Mouse (Mus musculus): Measurements from ENCODE around the gene Celf2. TPM values are rescaled to one million over a fixed set of nuclear protein-coding genes. Genes with fewer than 3 reads are reported as not detected.

Gene Celf2
- polyA plus RNA-seq, 1 experiment from 2014 or later = 97.4 TPM

DNA sequence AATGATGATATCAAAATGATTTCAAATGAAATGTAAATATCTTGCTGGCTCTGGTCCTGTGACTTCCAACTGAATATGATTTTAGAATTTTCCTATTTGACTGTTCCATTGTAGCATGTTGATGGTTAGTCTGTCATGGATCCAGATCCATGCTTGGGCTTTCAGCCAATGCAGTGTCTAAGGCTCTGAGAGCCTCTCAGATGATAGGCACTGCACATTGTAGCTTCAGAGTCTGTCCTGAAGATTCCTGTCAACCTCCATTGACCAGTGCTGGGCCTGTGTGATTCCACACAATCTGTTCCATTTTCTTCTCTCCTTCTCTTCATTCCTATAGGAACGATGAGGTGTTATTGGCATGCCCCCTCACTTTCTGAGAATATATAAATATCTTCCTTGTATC is 478.0 kb downstream of the Celf2 start:
- Histone ChIP-seq H3K9me3 (no peaks in the 10 kb centered on the region), H3K9ac (no peak overlapping the region), H3K27ac (no peak overlapping the region), H3K4me2 (no peak overlapping the region), H3K27me3 (no peaks in the 10 kb centered on the region), H3K4me1 (peaks cover 7% of the 10 kb centered on the region; the same call in 1 of the 2 replicates), H3K36me3 (0 out of 2 replicates have a peak, but pooled peaks cover 5% of the 10 kb centered on the region), H3K4me3 (no peak overlapping the region)
- 67% methylated on average over 1 of the region's 1 CpGs for WGBS
- peak; percentile 82 for ATAC-seq (ENCODE audit: borderline replicate concordance, extremely low read depth, low FRiP score, low TSS enrichment)

DNA sequence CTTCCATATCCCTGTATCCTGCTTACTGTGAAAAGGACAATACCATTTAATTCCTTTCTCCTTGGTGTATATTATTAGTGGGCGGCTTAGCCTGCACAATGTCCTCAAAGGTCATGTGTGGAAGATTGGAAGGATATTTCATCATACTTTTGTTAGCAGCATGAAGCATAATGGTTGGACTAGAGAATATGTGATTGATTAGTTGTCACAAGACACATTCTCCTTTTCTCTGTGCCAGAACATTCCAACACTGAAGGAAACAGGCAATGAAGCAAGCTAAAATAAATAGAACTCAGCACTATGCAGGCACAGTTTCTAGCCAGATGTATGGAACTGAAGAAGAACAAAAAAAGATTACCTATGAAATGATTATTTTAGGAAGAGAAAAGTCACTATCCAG is 482.6 kb downstream of the Celf2 start:
- no peak overlapping the region for H3K27ac ChIP-seq
- H3K27me3 ChIP-seq = no peaks in the 10 kb centered on the region
- H3K4me2 ChIP-seq = no peak overlapping the region
- no peak overlapping the region for H3K4me3 ChIP-seq
- H3K4me1 ChIP-seq = no peaks in the 10 kb centered on the region
- no peaks in the 10 kb centered on the region for H3K9me3 ChIP-seq
- peak; percentile 39; the same call in 1 of the 2 replicates for ATAC-seq (ENCODE audit: borderline replicate concordance, extremely low read depth, low FRiP score, low TSS enrichment)
- 59% methylated on average over 1 of the region's 1 CpGs for WGBS
- H3K36me3 ChIP-seq = no peaks in the 10 kb centered on the region
- no peak overlapping the region for H3K9ac ChIP-seq

DNA sequence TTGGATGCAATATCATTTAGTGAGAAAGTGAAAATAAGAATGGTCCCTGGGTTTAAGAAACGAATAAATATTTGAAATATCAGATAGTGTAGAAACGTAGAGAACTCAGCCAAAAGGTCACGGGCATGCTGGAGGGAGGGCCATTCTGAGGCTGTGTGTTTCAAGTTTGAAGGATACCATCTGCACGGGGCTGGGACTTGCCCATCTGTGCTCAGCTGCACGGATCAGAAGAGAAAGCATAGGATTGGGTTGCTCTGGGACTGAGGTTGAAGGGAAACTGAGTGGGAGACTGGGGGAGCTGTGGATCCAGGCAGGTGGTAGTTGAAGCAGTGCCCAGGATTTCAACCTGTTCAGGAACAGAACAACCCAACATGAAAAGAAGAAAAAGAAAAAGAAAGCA is 483.8 kb downstream of the Celf2 start:
- H3K4me2 ChIP-seq = no peak overlapping the region
- ATAC-seq (ENCODE audit: borderline replicate concordance, extremely low read depth, low FRiP score, low TSS enrichment) = peak; percentile 81; the same call in 1 of the 2 replicates
- WGBS = 42% methylated on average over 5 of the region's 5 CpGs
- no peaks in the 10 kb centered on the region for H3K27me3 ChIP-seq
- H3K9ac ChIP-seq = no peak overlapping the region
- no peaks in the 10 kb centered on the region; the same call in 1 of the 2 replicates for H3K4me1 ChIP-seq
- H3K36me3 ChIP-seq = no peaks in the 10 kb centered on the region
- no peak overlapping the region for H3K27ac ChIP-seq
- H3K4me3 ChIP-seq = no peak overlapping the region
- no peaks in the 10 kb centered on the region for H3K9me3 ChIP-seq

DNA sequence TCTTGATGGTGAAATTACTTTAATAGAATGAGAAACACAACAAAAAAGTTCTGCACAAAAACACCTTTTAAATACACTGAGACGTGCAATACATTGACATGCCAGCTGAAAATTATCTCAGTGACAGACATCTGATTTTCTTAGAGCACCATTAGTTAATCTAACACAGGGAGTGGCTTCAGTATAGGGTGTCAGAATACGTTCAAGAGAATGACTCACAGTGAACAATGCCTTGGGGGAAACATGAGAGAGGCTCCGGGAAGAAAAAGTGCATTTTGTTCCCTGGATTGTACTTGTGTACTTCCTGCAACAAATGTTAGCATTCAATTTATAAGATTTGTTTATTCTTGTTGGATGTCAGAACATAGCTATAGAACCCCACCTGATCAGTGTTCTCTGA is 487.2 kb downstream of the Celf2 start:
- Histone ChIP-seq H3K36me3 (0 out of 2 replicates have a peak, but pooled peaks cover 3% of the 10 kb centered on the region), H3K27me3 (no peaks in the 10 kb centered on the region), H3K4me3 (no peak overlapping the region), H3K27ac (no peak overlapping the region), H3K9ac (no peak overlapping the region), H3K9me3 (no peaks in the 10 kb centered on the region), H3K4me2 (no peak overlapping the region), H3K4me1 (peaks cover 4% of the 10 kb centered on the region)
- WGBS = 47% methylated on average over 3 of the region's 3 CpGs
- no peak for ATAC-seq (ENCODE audit: borderline replicate concordance, extremely low read depth, low FRiP score, low TSS enrichment)

DNA sequence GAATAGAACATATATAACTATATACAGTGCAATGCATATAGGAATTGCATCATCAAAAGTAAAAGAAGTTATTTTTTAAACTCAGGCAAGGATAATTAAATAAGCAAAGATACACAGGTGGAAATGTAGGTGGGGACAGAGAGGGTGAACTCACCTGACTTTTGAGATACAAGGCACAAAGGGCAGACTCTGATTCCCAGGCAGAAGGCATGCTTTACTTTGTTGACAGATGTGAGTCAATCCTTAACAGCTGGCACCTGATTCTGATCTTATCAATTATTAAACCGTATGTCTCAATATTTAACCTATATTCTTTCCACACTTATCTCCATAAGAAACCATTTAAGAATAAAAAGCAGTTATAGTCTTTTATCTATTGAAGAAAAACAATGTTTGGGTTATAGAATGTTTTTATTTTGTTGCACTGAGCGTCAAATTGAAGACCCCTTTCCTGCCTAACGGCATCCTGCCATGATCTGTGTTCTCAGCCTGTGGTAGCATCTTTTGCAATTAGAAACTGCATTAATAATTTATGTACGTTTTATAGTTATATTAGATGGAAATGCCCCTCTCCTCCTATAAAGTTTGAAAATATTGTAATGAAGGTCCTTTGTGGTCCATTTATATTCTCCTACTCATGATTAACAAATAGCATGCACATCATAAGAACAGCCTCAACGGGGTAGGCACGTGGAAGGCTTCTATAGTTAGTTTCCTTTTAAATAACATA is 491.8 kb downstream of the Celf2 start:
- H3K4me1 ChIP-seq = peaks cover 9% of the 10 kb centered on the region
- H3K9ac ChIP-seq = no peak overlapping the region
- H3K36me3 ChIP-seq = 0 out of 2 replicates have a peak, but pooled peaks cover 3% of the 10 kb centered on the region
- H3K9me3 ChIP-seq = no peaks in the 10 kb centered on the region
- H3K4me2 ChIP-seq = no peak overlapping the region
- ATAC-seq (ENCODE audit: borderline replicate concordance, extremely low read depth, low FRiP score, low TSS enrichment) = no peak
- 82% methylated on average over 6 of the region's 6 CpGs for WGBS
- H3K4me3 ChIP-seq = no peak overlapping the region
- H3K27me3 ChIP-seq = no peaks in the 10 kb centered on the region
- no peak overlapping the region for H3K27ac ChIP-seq

DNA sequence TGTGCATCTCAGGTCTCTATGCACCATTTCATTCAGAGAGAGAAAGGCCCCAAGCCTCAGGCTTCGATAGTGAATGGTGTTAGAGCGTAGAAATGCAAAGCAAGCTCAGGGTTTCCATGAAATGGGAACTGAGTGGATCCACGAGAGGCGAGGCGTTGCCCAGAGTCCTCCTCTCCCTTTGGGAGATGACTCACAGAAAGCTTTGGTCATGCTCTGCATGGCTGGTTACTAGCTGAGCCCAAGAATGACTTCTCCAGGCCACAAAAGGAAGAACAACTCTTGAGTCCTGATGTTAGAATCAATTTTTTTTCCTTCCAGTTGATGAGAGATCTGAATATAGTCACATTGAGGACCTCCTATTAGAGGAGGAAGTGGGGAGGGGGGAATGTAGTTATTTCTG is 496.2 kb downstream of the Celf2 start:
- Histone ChIP-seq H3K4me3 (no peak overlapping the region), H3K27ac (no peak overlapping the region), H3K4me1 (peaks cover 5% of the 10 kb centered on the region; the same call in 1 of the 2 replicates), H3K9me3 (no peaks in the 10 kb centered on the region), H3K9ac (no peak overlapping the region), H3K36me3 (no peaks in the 10 kb centered on the region; the same call in 1 of the 2 replicates), H3K4me2 (no peak overlapping the region), H3K27me3 (no peaks in the 10 kb centered on the region)
- 92% methylated on average over 5 of the region's 5 CpGs for WGBS
- no peak for ATAC-seq (ENCODE audit: borderline replicate concordance, extremely low read depth, low FRiP score, low TSS enrichment)

DNA sequence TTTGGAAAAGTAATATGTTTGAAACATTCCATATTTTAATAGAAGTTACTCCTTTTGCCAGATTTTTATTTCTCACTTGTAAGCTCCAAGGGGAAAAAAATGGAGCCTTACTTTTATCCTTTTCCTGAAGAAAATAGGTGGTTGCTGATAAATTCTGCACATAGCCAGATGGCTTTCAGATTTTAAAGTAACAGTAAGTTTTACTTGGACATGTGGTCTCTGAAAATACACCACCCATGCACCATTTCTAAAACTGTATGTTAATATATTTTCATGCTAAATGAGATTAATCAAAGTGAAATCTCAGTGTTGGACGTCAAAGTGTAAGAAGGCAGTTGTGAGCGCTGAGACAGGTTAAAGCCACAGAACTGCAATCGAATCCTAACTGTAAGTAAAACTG is 502.5 kb downstream of the Celf2 start:
- Histone ChIP-seq H3K36me3 (no peaks in the 10 kb centered on the region; the same call in 1 of the 2 replicates), H3K4me2 (no peak overlapping the region), H3K4me3 (no peak overlapping the region), H3K9me3 (no peaks in the 10 kb centered on the region), H3K27me3 (no peaks in the 10 kb centered on the region), H3K27ac (no peak overlapping the region), H3K4me1 (no peaks in the 10 kb centered on the region), H3K9ac (no peak overlapping the region)
- no peak for ATAC-seq (ENCODE audit: borderline replicate concordance, extremely low read depth, low FRiP score, low TSS enrichment)
- WGBS = 70% methylated on average over 3 of the region's 3 CpGs

DNA sequence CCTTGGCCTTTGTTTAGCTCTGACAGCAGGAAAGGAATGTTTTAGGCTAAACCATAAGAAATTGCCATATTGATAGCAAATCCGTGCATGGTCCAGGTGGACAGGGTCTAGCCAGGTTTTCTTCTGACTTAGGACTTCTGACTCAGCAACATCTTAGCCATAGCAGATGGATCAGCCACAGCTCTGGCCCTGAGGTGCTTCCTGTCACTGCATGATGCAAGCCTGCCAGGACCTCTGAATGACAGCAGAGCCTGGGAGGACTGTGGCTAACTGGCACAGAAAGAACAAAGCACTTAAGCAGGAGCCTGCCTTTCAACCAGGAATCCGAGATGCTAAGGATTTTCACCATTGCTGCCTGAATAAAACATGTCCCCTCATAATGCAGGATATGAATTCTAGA is 507.4 kb downstream of the Celf2 start:
- WGBS = 49% methylated on average over 2 of the region's 2 CpGs
- H3K4me3 ChIP-seq = no peak overlapping the region

DNA sequence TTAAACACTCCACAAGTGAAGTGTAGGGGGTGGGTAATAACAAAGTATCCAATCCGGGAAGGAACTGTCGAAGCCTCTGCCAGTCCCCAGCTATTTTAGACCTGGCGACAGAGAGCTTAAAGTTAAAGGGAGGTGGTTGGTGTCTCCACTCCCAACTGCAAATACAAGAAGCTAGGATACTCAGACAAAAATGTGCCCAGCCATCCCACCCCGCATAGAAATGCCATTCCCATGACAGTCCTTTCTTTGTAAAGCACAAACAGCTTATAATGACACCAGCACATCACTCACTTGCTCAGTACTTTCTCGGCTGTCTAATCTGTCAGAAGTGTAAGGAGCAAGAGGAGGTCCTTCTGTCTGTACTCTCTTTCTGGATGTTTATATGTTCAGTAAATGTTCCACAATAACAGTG is 518.3 kb downstream of the Celf2 start:
- Histone ChIP-seq H3K9me3 (no peaks in the 10 kb centered on the region), H3K9ac (no peak overlapping the region), H3K4me1 (no peaks in the 10 kb centered on the region; the same call in 1 of the 2 replicates), H3K27me3 (no peaks in the 10 kb centered on the region), H3K27ac (no peak overlapping the region), H3K36me3 (no peaks in the 10 kb centered on the region), H3K4me3 (no peak overlapping the region), H3K4me2 (no peak overlapping the region)
- ATAC-seq (ENCODE audit: borderline replicate concordance, extremely low read depth, low FRiP score, low TSS enrichment) = no peak
- WGBS = 51% methylated on average over 5 of the region's 5 CpGs

More for the DNA sequence above, 507.4 kb downstream of the Celf2 start:
- no peaks in the 10 kb centered on the region for H3K27me3 ChIP-seq
- H3K4me1 ChIP-seq = no peaks in the 10 kb centered on the region
- H3K9me3 ChIP-seq = no peaks in the 10 kb centered on the region
- H3K9ac ChIP-seq = no peak overlapping the region
- no peak overlapping the region for H3K27ac ChIP-seq
- H3K4me2 ChIP-seq = no peak overlapping the region
- no peaks in the 10 kb centered on the region for H3K36me3 ChIP-seq
- no peak for ATAC-seq (ENCODE audit: borderline replicate concordance, extremely low read depth, low FRiP score, low TSS enrichment)

DNA sequence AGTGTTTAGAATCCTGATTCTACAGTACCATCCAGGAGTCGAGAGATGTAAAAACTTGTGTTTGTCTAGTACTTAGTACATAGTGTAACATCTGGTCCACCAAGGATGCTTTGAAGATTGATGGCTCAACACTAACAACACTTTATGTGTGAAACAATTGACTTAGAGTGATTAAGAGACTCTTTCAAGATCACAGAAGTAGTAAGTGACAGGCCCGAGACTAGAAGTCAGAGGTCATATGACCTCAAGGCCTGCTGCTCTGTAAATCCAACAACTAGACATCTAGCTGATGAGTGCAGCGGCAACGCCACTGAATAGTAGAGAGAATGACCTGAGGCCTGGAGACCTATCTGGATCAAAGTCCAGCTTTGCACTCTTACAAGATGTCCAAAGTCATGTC is 523.7 kb downstream of the Celf2 start:
- Histone ChIP-seq H3K9ac (no peak overlapping the region), H3K4me2 (no peak overlapping the region), H3K36me3 (no peaks in the 10 kb centered on the region), H3K4me1 (no peaks in the 10 kb centered on the region; the same call in 1 of the 2 replicates), H3K4me3 (no peak overlapping the region), H3K27me3 (no peaks in the 10 kb centered on the region), H3K9me3 (no peaks in the 10 kb centered on the region), H3K27ac (no peak overlapping the region)
- no peak for ATAC-seq (ENCODE audit: borderline replicate concordance, extremely low read depth, low FRiP score, low TSS enrichment)
- 51% methylated on average over 4 of the region's 4 CpGs for WGBS

DNA sequence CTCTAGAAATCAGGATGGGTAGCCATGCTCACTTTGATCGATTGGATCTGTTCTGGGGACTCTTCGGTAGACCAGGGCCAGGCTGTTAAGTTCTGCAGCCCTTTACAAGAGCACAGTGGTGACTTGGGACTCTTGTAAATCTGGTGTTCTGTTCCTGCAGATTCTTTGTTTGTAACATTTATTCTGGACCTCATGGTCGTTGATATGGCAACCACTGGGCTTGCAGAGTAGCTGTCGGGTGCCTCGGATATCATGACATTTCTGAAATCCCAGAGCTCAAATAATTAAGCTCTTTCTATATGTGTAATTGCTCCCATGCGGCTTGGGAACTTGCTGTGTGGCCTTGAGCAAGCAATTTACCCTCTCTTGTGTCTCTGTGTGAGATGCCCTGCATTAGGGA is 525.5 kb downstream of the Celf2 start:
- H3K4me2 ChIP-seq = no peak overlapping the region
- no peaks in the 10 kb centered on the region for H3K36me3 ChIP-seq
- no peaks in the 10 kb centered on the region for H3K9me3 ChIP-seq
- no peak overlapping the region for H3K9ac ChIP-seq
- no peak for ATAC-seq (ENCODE audit: borderline replicate concordance, extremely low read depth, low FRiP score, low TSS enrichment)
- H3K4me1 ChIP-seq = no peaks in the 10 kb centered on the region
- no peak overlapping the region for H3K27ac ChIP-seq
- H3K27me3 ChIP-seq = no peaks in the 10 kb centered on the region
- 76% methylated on average over 6 of the region's 6 CpGs for WGBS
- H3K4me3 ChIP-seq = no peak overlapping the region

DNA sequence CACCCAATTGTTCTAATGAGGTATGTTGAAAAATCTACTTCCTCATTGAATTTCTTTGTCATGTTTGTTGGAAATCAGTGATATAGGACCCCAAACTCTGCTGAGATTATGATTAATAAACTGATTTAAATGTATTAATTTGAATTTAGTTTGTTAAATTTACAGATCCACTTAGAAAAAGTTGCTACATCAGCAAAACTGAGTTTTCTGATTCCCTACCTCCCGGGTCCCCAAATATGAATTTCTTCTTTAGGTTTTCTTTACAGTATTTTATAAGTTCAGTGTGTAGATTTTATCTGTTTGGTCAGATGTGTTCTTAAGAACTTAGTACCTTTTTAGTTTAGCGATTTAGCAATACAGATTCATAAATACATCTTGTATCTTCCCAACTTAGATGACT is 533.1 kb downstream of the Celf2 start:
- Histone ChIP-seq H3K4me2 (no peak overlapping the region), H3K4me3 (no peak overlapping the region), H3K27me3 (no peaks in the 10 kb centered on the region), H3K36me3 (no peaks in the 10 kb centered on the region), H3K9me3 (no peaks in the 10 kb centered on the region), H3K4me1 (no peaks in the 10 kb centered on the region), H3K27ac (no peak overlapping the region), H3K9ac (no peak overlapping the region)
- WGBS = 95% methylated on average over 2 of the region's 2 CpGs
- no peak for ATAC-seq (ENCODE audit: borderline replicate concordance, extremely low read depth, low FRiP score, low TSS enrichment)
